Mouse (Mus musculus): ENCODE measurements around the gene Ceacam10.

GRCm38 (mm10) chr7:24761161-24761560 is 15.8 kb upstream of the Ceacam10 start:
- TF ChIP-seq POLR2A (IDR thresholded peaks at IDR 0.05; ENCODE audit: insufficient read depth, low read depth, low read length) (no peak), CTCF (IDR thresholded peaks at IDR 0.05) (no peak), EP300 (IDR thresholded peaks at IDR 0.05; ENCODE audit: insufficient read depth, low read depth, low read length) (no peak)
